Mouse (Mus musculus) ES-E14 (cell line): ENCODE measurements at regions not wholly inside any gene's neighbourhood (a gene's known extent, or its start where the extent isn't known, plus 50 kb on each side); places are given as distances from the start of the nearest gene placed in this dataset.

Experiments
- HCFC1 ChIP-seq: IDR thresholded peaks from 2 replicates; pipeline ENCODE4 v1.6.1; 2012; ENCODE audit warnings: low read length, inconsistent platforms, borderline replicate concordance; ENCODE audit not compliant: insufficient read depth
- MAFK ChIP-seq: IDR thresholded peaks from 2 replicates; pipeline ENCODE4 v1.6.1; 2014; ENCODE audit warnings: mild to moderate bottlenecking, low read depth, low read length, inconsistent platforms; ENCODE audit not compliant: insufficient read depth
- ZC3H11A ChIP-seq: IDR thresholded peaks from 2 replicates; pipeline ENCODE4 v1.6.1; 2012; ENCODE audit warnings: low read depth, mild to moderate bottlenecking, inconsistent platforms, low read length, borderline replicate concordance

- TF ChIP-seq MAFK (no peak), HCFC1 (no peak), ZC3H11A (no peak)
Observed at GRCm38 (mm10) chr6:88984170-88984569, 82.1 kb downstream of the Tpra1 start.
